Mouse (Mus musculus) hindlimb bud, embryonic 11.5 days (tissue): ENCODE results near the gene Rexo4.

Experiments used
- DNase-seq: peaks from one replicate; pipeline ENCODE4 v3.0.0-alpha.2; 2012; ENCODE audit warnings: low read depth, low spot score; ENCODE audit errors: extremely low spot score

Rexo4 gene

DNA sequence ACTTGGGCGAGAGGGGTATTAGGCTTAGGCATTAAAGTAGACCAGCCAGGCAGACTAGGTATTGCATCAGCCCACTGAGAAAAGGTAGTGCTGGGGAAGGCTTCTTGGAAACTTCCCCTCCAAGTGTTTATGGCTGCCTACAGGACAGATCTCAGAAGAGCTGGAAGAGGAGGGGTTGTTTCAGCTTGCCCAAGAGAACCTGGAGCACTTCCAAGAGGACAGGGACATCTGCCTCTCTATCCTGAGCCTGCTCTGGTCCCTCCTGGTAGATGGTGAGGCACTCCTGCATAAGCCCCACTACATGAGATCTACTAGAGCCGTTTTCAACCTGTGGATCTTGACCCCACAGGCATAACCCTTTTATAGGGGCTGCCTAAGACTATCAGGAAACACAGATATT lies 13.8 kb downstream of the Rexo4 start:
- no peak for DNase-seq

GRCm38 (mm10) chr2:26943253-26943652 lies 20.9 kb downstream of the Rexo4 start:
- DNase-seq, result no peak

- no peak for DNase-seq
Measured at GRCm38 (mm10) chr2:26941539-26941938, 22.6 kb downstream of the Rexo4 start.

DNA sequence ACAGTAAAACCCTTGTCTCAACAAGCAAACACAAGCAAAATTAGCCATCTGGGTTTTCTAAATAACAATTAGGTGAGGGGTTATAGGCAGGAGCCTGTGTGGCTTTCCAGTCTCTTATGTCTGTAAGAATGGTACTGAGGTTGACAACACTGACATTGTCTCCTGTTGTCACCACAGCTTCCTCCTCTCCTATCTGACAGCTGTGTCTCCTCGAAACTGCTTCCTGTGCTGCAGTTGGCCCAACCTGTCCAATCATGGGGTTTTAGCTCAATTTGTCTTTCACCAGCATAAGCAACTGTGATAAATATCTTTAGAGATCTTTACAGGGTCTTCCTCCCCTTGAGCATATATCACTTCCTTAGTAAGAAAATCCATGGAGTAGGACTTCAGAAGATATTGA lies 27.8 kb downstream of the Rexo4 start:
- no peak for DNase-seq

DNA sequence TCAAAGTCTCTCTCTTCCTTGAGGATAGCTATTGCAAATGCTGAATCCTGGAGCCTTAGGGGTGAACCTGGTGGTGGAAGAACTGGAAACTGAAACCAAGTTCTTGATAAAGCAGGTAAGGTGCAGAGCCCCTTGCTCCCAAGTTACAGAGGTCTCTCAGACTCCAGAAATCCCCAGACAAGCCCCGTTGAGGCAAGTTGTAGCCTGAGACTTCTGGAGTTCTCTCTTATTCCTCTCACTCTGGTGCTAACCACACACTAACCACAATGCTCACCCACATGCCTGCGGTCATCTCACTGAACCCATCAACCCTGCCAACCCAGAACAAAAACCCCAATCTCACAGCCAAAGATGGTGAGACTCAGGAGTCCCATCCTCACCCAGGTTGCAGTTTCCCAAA lies 28.9 kb downstream of the Rexo4 start:
- no peak for DNase-seq

DNA sequence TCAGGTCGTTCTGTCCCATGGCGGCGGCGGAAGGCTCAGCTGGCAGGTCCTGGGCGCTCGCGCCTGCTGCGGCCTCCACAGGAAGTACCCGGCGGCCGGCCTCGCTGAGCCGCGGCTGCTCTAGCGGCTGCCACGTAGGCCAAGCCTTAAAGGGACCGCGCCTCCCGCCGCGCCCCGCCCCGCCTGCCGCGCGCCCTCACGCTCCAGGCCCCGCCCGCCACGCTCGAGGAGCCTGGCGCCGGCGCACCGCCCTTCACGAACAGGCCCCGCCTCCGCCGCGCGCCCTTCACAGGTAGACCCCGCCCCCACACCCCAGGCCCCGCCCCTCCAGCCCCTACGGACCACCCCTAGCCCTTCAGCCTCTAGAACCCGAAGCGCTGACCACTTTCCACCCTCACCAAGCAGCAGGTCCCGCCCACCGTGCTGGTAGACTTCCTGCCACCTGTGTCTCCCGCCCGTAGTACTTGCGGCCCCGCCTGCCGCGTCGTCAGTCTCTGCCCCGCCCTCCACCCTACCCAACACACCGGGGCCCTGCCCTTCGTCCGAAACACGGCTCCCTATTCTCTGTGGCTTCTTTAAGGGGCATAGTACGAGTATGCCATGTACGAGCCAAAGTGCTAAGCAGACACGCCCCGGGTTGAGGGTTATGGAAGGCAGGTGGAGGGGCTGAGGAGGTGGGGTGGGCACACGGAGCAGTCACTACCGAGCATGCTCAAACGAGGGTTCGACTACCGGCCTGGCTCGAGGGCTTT lies 30.7 kb downstream of the Rexo4 start, which contains the start of the genes Surf4 and Stkld1:
Surf4 (minus strand) TSS at position 625 of the 752 bp plus-strand sequence.
Stkld1 (plus strand) TSS at position 744 of the 752 bp plus-strand sequence.
- no peak for DNase-seq

DNA sequence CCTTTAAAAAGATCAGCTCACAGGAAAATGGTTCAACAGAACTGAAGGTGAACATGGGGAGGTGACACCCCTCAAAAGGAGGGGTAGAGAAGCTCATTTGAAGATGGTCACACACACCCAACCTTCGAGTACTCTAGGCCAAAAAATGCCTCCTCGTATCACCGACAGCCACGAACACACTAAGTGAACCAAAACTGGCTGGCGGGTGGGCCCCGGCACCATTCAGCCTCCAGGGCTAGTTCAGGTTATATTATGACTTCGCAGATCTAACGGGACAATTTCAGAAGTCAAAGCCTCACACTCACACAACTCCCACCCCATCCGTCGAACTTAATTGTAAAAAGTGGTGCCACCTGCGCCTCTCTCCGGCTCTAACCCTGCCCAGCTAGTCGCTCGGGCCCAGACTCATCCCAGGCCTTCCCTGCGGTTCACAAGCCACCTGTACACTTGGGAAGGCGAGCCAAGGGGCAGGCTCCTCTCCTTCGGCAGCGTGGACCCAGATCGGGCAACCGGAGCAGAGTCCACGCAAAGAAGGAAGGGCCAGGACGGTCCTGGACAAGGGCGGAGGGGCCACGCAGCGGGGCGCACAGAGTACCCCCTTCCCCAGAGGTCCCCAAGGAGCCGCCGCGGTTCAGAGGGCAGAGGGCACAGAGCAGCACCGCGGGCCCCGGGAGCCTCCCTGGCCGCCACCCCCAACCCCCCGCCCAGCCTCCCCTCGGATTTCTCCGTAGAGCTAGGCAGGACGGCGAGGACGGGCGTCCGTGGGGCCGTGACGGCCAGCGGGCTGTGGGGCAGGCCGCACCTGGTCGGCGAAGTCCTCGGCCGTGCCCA lies 31.5 kb downstream of the Rexo4 start:
- DNase-seq, result no peak

GRCm38 (mm10) chr2:26930390-26930789 lies 33.8 kb downstream of the Rexo4 start:
- no peak for DNase-seq

DNA sequence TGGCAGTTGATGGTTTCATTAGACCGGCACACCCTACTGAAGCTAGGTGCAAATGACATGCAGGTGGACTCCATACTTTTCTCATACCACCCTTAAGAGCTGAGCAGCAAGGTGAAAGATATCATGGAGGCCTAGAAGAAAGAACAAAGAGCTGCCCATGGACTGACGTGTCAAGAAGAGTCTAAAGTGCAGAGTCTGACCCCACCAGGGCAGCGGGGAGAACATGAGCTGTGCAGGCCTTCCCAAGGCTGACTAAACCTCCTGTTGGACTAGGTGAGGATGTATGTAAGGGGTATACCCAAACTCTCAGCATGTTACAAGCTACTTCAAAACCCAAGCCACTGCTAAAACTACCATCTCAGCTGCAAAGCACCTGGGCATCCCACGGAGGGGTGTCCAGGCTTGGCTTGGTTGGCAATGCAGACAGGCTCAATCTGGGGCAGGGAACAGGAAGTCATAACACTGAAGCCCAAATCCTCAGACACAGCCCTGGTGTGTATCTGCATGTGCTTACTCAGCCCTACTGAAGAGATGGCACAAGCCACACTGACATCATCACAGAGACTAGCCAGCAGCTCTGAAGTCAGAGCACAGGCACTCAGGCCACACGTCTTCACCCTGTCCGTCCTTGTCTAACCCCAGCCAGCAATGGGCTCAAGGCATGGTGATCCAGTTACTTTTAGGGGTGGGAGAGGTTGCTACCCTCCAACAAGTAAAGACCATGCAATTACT lies 36.3 kb downstream of the Rexo4 start:
- DNase-seq, result no peak

DNA sequence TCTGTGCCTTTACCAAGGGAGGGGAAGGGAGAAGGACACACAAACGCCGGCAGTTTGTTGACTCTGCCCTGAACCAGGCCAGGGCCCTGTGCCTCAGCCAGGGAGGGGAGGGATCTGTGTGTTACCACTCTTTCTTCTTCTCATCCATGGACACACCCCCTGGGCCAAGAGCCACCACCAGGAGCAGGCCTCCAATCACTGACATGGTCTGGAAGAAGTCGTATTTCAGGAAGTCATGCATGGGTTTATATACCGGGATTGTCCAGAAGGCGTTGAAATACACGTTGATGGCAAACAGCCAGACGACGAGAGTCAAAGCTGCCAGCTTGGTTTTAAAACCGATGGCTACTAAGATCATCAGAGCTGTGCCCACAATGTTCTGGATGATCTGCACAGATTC lies 42.4 kb downstream of the Rexo4 start:
- no peak for DNase-seq

DNA sequence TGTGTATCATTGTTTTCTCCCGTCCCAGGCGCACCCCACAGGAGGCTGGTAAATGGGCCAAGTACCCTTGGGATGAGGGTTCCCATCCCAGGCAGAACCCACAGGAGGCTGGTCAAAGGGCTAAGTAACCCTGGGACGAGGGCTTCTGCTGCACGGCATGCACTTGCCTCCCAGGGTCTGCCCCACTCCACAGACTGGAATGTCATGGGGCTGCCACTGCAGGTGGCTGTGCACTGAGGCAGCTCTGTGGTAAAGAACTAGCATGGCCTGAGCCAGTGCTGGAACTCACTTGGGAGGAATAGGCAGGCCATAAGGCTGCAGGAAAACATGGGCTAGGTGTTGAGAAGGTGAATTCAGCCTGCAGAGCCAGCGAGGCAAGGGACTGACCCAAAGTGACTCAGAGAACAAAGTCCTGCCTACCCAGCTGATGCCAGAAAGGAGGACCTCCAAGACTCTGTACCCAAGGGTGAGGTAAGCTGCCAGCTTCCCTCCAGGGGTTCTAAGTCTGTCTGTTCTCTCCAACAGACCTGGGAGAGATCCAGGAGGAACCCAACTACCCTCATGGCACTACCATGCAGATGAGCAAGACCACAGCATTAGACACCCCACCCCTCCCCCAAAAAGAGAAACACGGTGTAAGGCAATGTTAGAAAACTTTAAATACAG lies 43.9 kb downstream of the Rexo4 start:
- no peak for DNase-seq

DNA sequence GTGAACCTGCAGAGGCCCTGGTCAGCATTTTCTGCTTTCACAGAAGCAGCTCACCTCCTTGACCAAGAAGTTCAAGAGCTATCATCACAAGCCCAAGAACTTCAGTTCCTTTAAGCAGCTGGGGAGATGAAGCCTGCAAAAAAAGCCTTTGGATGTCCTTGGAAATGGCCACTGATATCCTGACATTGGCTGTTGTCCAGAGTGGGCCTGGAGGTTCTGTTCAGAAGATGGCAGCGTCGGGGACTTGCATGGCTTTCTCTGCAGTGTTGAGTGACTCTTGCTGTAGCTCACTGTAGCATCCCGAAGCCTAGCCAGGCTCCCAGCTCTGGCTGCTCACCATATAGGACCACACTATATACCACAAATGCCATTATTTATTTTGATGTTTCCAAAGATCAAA lies 44.5 kb downstream of the Rexo4 start:
- no peak for DNase-seq

- DNase-seq, result no peak
Measured at GRCm38 (mm10) chr2:26916738-26917137, 47.4 kb downstream of the Rexo4 start.

GRCm38 (mm10) chr2:26915927-26916728 lies 48.1 kb downstream of the Rexo4 start, which contains the start of the genes Surf2 and Surf1:
Surf2 (plus strand) TSS chr2:26916367.
Surf1 (minus strand) TSS chr2:26916530.
- no peak for DNase-seq

DNA sequence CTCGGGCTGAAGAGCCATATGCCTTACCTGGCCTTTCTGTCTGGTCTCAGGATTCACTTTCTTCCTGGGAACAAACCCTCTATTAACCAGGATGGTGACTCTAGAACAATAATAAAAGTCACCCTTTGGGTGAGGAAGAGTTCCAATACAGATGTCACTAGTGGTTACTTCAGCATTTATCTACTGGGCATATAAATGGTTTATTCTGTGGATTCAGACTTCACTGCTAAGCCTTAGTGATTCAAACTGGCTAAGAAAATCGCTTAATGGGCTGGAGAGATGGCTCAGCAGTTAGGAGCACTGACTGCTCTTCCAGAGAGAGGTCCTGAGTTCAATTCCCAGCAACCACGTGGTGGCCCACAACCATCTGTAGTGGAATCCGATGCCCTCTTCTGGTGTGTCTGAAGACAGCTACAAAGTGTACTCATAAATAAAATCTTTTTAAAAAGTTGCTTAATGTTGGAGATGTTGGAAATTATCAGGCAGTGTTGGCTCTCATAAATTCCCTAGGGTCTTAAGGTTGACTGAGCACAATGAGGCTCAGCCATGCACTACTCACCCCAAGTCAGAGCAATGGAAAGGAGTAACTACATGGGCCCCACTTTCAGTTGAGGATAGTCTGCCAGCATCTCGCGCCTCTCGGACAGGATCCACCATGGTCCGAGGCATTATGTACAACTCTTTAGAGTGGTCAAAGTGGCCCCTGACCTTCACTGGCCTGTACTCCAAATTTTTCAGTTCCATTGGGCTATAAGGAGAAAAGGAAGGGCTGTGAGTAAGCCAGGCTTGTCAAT lies 49.8 kb downstream of the Rexo4 start:
- DNase-seq, result no peak

DNA sequence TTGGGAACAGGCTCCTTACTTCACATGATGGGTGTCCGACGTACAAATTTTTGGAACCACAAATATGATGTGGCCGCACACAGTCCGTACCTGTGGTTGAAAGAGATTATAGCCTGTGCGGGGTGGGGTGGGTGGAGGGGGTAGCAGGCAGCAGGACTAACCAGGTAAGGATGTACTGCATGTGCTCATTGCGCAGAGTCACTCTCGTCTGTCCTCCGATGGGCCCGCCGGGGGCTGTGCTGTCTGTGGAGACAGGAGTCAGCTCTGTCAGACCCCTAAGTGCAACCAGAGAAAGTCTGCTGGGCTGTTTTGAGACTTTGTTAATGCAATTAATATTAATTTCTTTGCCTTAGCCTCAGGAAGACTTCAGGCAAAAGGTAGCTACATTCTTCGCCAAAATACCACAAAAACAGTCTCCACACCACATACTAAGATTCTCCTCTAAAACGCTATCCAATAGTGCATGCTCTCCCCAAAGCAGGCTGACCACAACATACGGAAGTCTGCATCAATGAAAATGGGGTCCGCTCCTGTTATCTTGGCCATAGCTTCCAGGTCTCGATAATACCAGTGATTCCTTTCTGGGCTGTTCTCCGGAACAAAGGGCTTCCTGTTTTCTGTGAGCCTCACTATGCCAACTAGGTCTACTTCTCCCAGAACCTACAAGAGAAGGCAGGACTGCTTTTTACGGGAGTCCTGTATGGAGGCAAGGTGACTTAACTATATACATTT lies 50.6 kb downstream of the Rexo4 start:
- no peak for DNase-seq

GRCm38 (mm10) chr2:26912253-26912770 lies 51.9 kb downstream of the Rexo4 start:
- no peak for DNase-seq
